Mouse (Mus musculus): Measurements from ENCODE around the gene Fars2. TPM values are rescaled to one million over a fixed set of nuclear protein-coding genes. Genes with fewer than 3 reads are reported as not detected.

The Fars2 gene
- polyA plus RNA-seq, 1 experiment: 123 TPM

- H3K27me3 ChIP-seq (ENCODE audit: control insufficient read depth, insufficient read depth, low read length): no peaks in the 10 kb centered on the region
- no peaks in the 10 kb centered on the region for H3K36me3 ChIP-seq (ENCODE audit: control insufficient read depth, insufficient read depth, low read length)
- H3K4me1 ChIP-seq (ENCODE audit: control insufficient read depth, insufficient read depth, low read length): no peaks in the 10 kb centered on the region
- TF ChIP-seq POLR2A (IDR thresholded peaks at IDR 0.05; ENCODE audit: control insufficient read depth, low read depth, low read length) (no peak), CTCF (IDR thresholded peaks at IDR 0.05; ENCODE audit: control insufficient read depth, insufficient read depth, insufficient replicate concordance, low read depth, low read length) (no peak)
- H3K27ac ChIP-seq (ENCODE audit: control insufficient read depth, insufficient read depth, low read depth, low read length): no peak overlapping the region
- no peak overlapping the region for H3K4me3 ChIP-seq (ENCODE audit: control insufficient read depth, low read depth, low read length)
Observed at GRCm38 (mm10) chr13:36493762-36494161, 376.6 kb downstream of the Fars2 start.

GRCm38 (mm10) chr13:36495980-36496379 lies 378.8 kb downstream of the Fars2 start:
- Histone ChIP-seq H3K27me3 (ENCODE audit: control insufficient read depth, insufficient read depth, low read length) (no peaks in the 10 kb centered on the region), H3K36me3 (ENCODE audit: control insufficient read depth, insufficient read depth, low read length) (no peaks in the 10 kb centered on the region), H3K4me1 (ENCODE audit: control insufficient read depth, insufficient read depth, low read length) (no peaks in the 10 kb centered on the region), H3K4me3 (ENCODE audit: control insufficient read depth, low read depth, low read length) (no peak overlapping the region), H3K27ac (ENCODE audit: control insufficient read depth, insufficient read depth, low read depth, low read length) (no peak overlapping the region)
- TF ChIP-seq CTCF (IDR thresholded peaks at IDR 0.05; ENCODE audit: control insufficient read depth, insufficient read depth, insufficient replicate concordance, low read depth, low read length) (no peak), POLR2A (IDR thresholded peaks at IDR 0.05; ENCODE audit: control insufficient read depth, low read depth, low read length) (no peak)

DNA sequence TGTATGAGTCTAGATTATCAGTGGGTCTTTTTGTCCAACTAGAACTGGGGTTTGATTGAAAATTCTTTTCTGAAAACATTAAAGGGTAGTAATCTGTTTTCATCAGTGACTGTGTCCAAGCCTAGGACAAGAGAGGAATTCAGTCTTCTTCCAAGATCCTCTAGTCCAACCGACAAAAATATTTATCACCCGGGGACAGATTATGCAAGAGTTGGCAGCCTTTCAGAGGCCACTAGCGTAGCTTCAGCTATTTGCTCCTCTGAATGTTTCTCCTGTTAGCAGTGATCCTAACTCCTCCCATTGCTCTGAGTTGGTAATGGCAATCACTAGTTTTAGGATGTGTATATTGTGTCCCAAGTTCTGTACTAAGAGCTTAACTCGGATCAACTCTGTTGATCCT lies 380.1 kb downstream of the Fars2 start:
- Histone ChIP-seq H3K27ac (ENCODE audit: control insufficient read depth, insufficient read depth, low read depth, low read length) (no peak overlapping the region), H3K4me1 (ENCODE audit: control insufficient read depth, insufficient read depth, low read length) (no peaks in the 10 kb centered on the region), H3K4me3 (ENCODE audit: control insufficient read depth, low read depth, low read length) (no peak overlapping the region), H3K27me3 (ENCODE audit: control insufficient read depth, insufficient read depth, low read length) (no peaks in the 10 kb centered on the region), H3K36me3 (ENCODE audit: control insufficient read depth, insufficient read depth, low read length) (no peaks in the 10 kb centered on the region)
- TF ChIP-seq POLR2A (IDR thresholded peaks at IDR 0.05; ENCODE audit: control insufficient read depth, low read depth, low read length) (no peak), CTCF (IDR thresholded peaks at IDR 0.05; ENCODE audit: control insufficient read depth, insufficient read depth, insufficient replicate concordance, low read depth, low read length) (no peak)

DNA sequence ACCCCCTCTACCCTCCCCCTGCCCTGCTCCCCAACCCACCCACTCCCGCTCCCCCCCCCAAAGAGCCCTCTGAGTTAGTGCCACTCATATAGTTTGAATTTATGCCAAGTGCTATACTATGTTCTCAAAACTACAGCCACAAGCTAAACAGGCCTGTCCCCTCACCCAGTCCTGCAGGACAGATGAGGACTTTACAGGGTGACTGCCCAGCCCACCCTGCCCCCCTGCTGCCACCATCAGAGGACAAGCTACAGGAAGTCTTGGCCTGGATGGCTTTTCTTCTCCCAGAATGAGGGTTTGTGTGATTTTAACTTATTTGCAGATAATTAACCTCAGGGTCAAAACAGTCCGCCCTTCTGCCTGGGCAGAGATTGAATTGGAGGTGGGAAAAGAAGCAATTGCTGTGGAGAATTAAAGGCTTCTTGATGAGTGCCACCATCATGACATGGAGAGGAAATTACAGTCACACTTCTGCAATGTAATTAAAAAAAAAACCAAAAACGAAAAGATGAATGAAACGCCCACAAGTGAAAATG lies 383.2 kb downstream of the Fars2 start:
- H3K27ac ChIP-seq (ENCODE audit: control insufficient read depth, insufficient read depth, low read depth, low read length): no peak overlapping the region
- no peaks in the 10 kb centered on the region for H3K36me3 ChIP-seq (ENCODE audit: control insufficient read depth, insufficient read depth, low read length)
- H3K4me3 ChIP-seq (ENCODE audit: control insufficient read depth, low read depth, low read length): no peak overlapping the region
- TF ChIP-seq CTCF (IDR thresholded peaks at IDR 0.05; ENCODE audit: control insufficient read depth, insufficient read depth, insufficient replicate concordance, low read depth, low read length): no peak
- no peak for TF ChIP-seq POLR2A (IDR thresholded peaks at IDR 0.05; ENCODE audit: control insufficient read depth, low read depth, low read length)
- no peaks in the 10 kb centered on the region for H3K4me1 ChIP-seq (ENCODE audit: control insufficient read depth, insufficient read depth, low read length)
- H3K27me3 ChIP-seq (ENCODE audit: control insufficient read depth, insufficient read depth, low read length): no peaks in the 10 kb centered on the region

DNA sequence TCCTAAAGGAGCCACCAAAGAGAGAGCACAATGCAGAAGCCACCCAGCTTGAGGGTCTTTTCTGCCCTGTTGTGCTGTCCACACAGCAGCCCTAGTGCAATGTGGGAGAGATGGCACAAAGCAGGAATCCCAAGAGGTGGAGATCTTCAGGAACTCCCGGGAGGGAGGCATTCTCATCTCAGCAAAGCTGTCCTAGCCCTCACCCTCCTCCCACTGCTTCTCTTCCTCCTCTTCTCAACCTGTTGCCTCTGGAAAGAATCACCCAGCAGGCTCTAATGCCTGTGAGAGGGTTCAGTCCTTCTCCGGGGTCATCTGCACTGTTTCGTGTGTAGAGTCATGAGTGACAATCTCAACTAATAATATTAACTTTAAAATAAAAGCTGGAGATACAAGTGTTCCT lies 386.3 kb downstream of the Fars2 start:
- Histone ChIP-seq H3K4me1 (ENCODE audit: control insufficient read depth, insufficient read depth, low read length) (no peaks in the 10 kb centered on the region), H3K36me3 (ENCODE audit: control insufficient read depth, insufficient read depth, low read length) (no peaks in the 10 kb centered on the region), H3K27ac (ENCODE audit: control insufficient read depth, insufficient read depth, low read depth, low read length) (no peak overlapping the region), H3K27me3 (ENCODE audit: control insufficient read depth, insufficient read depth, low read length) (no peaks in the 10 kb centered on the region), H3K4me3 (ENCODE audit: control insufficient read depth, low read depth, low read length) (no peak overlapping the region)
- TF ChIP-seq POLR2A (IDR thresholded peaks at IDR 0.05; ENCODE audit: control insufficient read depth, low read depth, low read length): no peak
- no peak for TF ChIP-seq CTCF (IDR thresholded peaks at IDR 0.05; ENCODE audit: control insufficient read depth, insufficient read depth, insufficient replicate concordance, low read depth, low read length)

- H3K27ac ChIP-seq (ENCODE audit: control insufficient read depth, insufficient read depth, low read depth, low read length): no peak overlapping the region
- H3K36me3 ChIP-seq (ENCODE audit: control insufficient read depth, insufficient read depth, low read length): no peaks in the 10 kb centered on the region
- H3K4me1 ChIP-seq (ENCODE audit: control insufficient read depth, insufficient read depth, low read length): no peaks in the 10 kb centered on the region
- TF ChIP-seq POLR2A (IDR thresholded peaks at IDR 0.05; ENCODE audit: control insufficient read depth, low read depth, low read length): no peak
- no peaks in the 10 kb centered on the region for H3K27me3 ChIP-seq (ENCODE audit: control insufficient read depth, insufficient read depth, low read length)
- H3K4me3 ChIP-seq (ENCODE audit: control insufficient read depth, low read depth, low read length): no peak overlapping the region
Observed at GRCm38 (mm10) chr13:36503991-36504390, 386.8 kb downstream of the Fars2 start.

- H3K36me3 ChIP-seq (ENCODE audit: control insufficient read depth, insufficient read depth, low read length): no peaks in the 10 kb centered on the region
- no peaks in the 10 kb centered on the region for H3K4me1 ChIP-seq (ENCODE audit: control insufficient read depth, insufficient read depth, low read length)
- TF ChIP-seq POLR2A (IDR thresholded peaks at IDR 0.05; ENCODE audit: control insufficient read depth, low read depth, low read length) (no peak), CTCF (IDR thresholded peaks at IDR 0.05; ENCODE audit: control insufficient read depth, insufficient read depth, insufficient replicate concordance, low read depth, low read length) (no peak)
- no peak overlapping the region for H3K4me3 ChIP-seq (ENCODE audit: control insufficient read depth, low read depth, low read length)
- no peak overlapping the region for H3K27ac ChIP-seq (ENCODE audit: control insufficient read depth, insufficient read depth, low read depth, low read length)
- H3K27me3 ChIP-seq (ENCODE audit: control insufficient read depth, insufficient read depth, low read length): no peaks in the 10 kb centered on the region
Observed at GRCm38 (mm10) chr13:36505730-36506129, 388.5 kb downstream of the Fars2 start.

DNA sequence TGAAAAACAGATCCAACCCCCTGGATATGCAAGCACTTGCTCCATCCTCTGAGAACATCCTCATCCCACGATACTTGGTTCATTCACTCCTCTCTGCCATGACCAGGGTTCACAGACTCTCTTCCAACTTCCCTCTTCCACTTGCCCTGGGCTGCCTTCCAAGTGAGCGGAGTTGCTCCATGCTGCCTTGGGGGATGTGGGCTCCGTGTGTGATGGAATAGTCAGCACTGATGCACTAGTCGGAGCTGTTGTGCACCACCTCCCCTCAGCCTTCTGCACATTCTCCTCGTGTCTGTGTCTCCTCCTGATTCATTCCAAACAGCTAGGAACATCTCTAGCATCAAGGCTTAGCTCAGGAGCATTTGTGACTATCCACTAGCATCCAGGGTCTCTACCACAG lies 389.1 kb downstream of the Fars2 start:
- no peaks in the 10 kb centered on the region for H3K4me1 ChIP-seq (ENCODE audit: control insufficient read depth, insufficient read depth, low read length)
- no peak overlapping the region for H3K27ac ChIP-seq (ENCODE audit: control insufficient read depth, insufficient read depth, low read depth, low read length)
- no peaks in the 10 kb centered on the region for H3K27me3 ChIP-seq (ENCODE audit: control insufficient read depth, insufficient read depth, low read length)
- no peak overlapping the region for H3K4me3 ChIP-seq (ENCODE audit: control insufficient read depth, low read depth, low read length)
- H3K36me3 ChIP-seq (ENCODE audit: control insufficient read depth, insufficient read depth, low read length): no peaks in the 10 kb centered on the region
- TF ChIP-seq POLR2A (IDR thresholded peaks at IDR 0.05; ENCODE audit: control insufficient read depth, low read depth, low read length) (no peak), CTCF (IDR thresholded peaks at IDR 0.05; ENCODE audit: control insufficient read depth, insufficient read depth, insufficient replicate concordance, low read depth, low read length) (no peak)

Measured in testis, adult 2 months (tissue).